In the genomic region with DNA sequence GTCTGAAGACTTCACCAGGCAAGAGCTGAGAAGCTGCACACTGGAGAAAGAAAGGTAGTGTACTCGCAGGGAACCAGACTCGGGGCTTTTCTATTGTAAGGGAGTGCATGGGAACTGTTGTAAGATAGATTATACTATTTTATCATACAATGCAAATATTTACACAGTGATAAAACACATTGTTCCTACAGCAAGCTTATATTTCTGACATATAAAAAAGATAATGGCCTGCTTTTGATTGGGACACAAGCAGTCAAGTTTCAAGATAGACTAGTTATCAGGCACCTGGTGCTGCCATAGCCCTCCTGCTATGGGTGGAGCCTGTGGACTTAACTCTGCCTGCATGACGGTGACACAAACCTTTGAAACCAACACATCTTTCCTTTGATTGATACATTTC, we compare ENCODE assay signal across 1 mouse cellular context.
TF ChIP-seq lines count a peak whose summit lies in the region.

No protein-coding gene starts in this region.

TF ChIP-seq in MEL, 35 proteins besides CTCF, POLR2A, EP300 and RAD21:
- TF ChIP-seq MYB (IDR thresholded peaks at IDR 0.05; ENCODE audit: low read depth, low read length): no peak
- no peak for TF ChIP-seq ZNF384 (IDR thresholded peaks at IDR 0.05; ENCODE audit: low read depth, low read length)
- TF ChIP-seq CHD1 (IDR thresholded peaks at IDR 0.05; ENCODE audit: low read depth, low read length): no peak
- TF ChIP-seq ETS1 (IDR thresholded peaks at IDR 0.05; ENCODE audit: low read depth, low read length): peak; percentile 50; the same call in 1 of the 2 replicates
- no peak for TF ChIP-seq NRF1 (IDR thresholded peaks at IDR 0.05; ENCODE audit: insufficient read depth, low read depth, low read length, poor library complexity, severe bottlenecking)
- no peak for TF ChIP-seq POLR2AphosphoS5 (IDR thresholded peaks at IDR 0.05; ENCODE audit: borderline replicate concordance, low read depth, low read length)
- peak; percentile 65; the same call in 1 of the 2 replicates for TF ChIP-seq TCF12 (IDR thresholded peaks at IDR 0.05; ENCODE audit: low read depth, low read length)
- no peak for TF ChIP-seq MYC (IDR thresholded peaks at IDR 0.05; ENCODE audit: low read depth, low read length)
- TF ChIP-seq ZKSCAN1 (IDR thresholded peaks at IDR 0.05; ENCODE audit: low read depth, low read length): no peak
- no peak for TF ChIP-seq RCOR1 (IDR thresholded peaks at IDR 0.05; ENCODE audit: low read depth, low read length)
- TF ChIP-seq GATA1 (IDR thresholded peaks at IDR 0.05; ENCODE audit: low read depth, low read length): peak; percentile 71; the same call in 1 of the 2 replicates
